Mouse (Mus musculus) CH12.LX (cell line): ENCODE measurements around the gene Cyp4x1. TPM values are rescaled to one million over a fixed set of nuclear protein-coding genes. Genes with fewer than 3 reads are reported as not detected.

ENCODE experiments used
- DNase-seq: peaks from one replicate; pipeline ENCODE4 v3.0.0-alpha.2; 2013; ENCODE audit errors: extremely low read depth
- H3K27ac ChIP-seq: 2 replicates; pipeline ENCODE4 v1.5.1; 2012; ENCODE audit warnings: low read depth, mild to moderate bottlenecking, control low read depth, moderate library complexity; ENCODE audit not compliant: insufficient read depth
- H3K27me3 ChIP-seq: replicated peaks from 2 replicates; pipeline ENCODE3; 2012; ENCODE audit warnings: inconsistent platforms
- H3K36me3 ChIP-seq, 2 experiments: replicated peaks in 1 of 2; 2 replicates each; pipeline versions ENCODE3 to v1.6.1; 2012; ENCODE audit warnings: inconsistent platforms in 1 of 2, low read length in 1 of 2, mild to moderate bottlenecking in 1 of 2, mixed read lengths in 1 of 2, moderate library complexity in 1 of 2; ENCODE audit not compliant: control insufficient read depth in 1 of 2, insufficient read depth in 1 of 2
- H3K4me1 ChIP-seq, 2 experiments: 2 replicates each; pipeline ENCODE4 v1.6.1; 2012; ENCODE audit warnings: inconsistent platforms in 1 of 2, moderate library complexity in 1 of 2; ENCODE audit not compliant: insufficient read depth in 2 of 2, control insufficient read depth in 1 of 2
- H3K4me2 ChIP-seq: 2 replicates; pipeline ENCODE4 v1.6.1; 2012; ENCODE audit warnings: low read depth, mild to moderate bottlenecking, control low read depth; ENCODE audit not compliant: poor library complexity, insufficient read depth, severe bottlenecking
- H3K4me3 ChIP-seq, 3 experiments: fragments of 150-350 bp in 1 of 3; sonication (generic) in 1 of 3; replicated peaks in 1 of 3; 2 replicates each; pipeline versions ENCODE3 to v1.5.1; 2011 to 2012; ENCODE audit warnings: low read depth in 2 of 3, low read length in 2 of 3, mild to moderate bottlenecking in 2 of 3, moderate library complexity in 2 of 3, control low read depth in 1 of 3, improper control_type of control experiment in 1 of 3, inconsistent platforms in 1 of 3, mixed read lengths in 1 of 3; ENCODE audit not compliant: poor library complexity in 1 of 3
- H3K79me2 ChIP-seq: replicated peaks from 2 replicates; pipeline ENCODE4 v1.6.1; 2012; ENCODE audit warnings: mild to moderate bottlenecking, moderate library complexity; ENCODE audit not compliant: control insufficient read depth, poor library complexity, insufficient read depth, severe bottlenecking; ENCODE audit errors: extremely low read depth
- H3K9ac ChIP-seq: 2 replicates; pipeline ENCODE4 v1.6.1; 2012; ENCODE audit warnings: low read depth, mild to moderate bottlenecking, control low read depth, moderate library complexity; ENCODE audit not compliant: insufficient read depth
- H3K9me3 ChIP-seq: replicated peaks from 2 replicates; pipeline ENCODE3; 2012; ENCODE audit warnings: low read length, inconsistent platforms, mixed read lengths
- CTCF ChIP-seq, 2 experiments: IDR thresholded peaks in 1 of 2; conservative IDR thresholded peaks in 1 of 2; 2 replicates each; pipeline ENCODE4 v1.5.1; 2011 to 2012; ENCODE audit warnings: low read depth in 2 of 2, low read length in 2 of 2, improper control_type of control experiment in 1 of 2, inconsistent platforms in 1 of 2, mild to moderate bottlenecking in 1 of 2, moderate library complexity in 1 of 2
- E2F4 ChIP-seq: IDR thresholded peaks from 2 replicates; pipeline ENCODE4 v1.6.1; 2011; ENCODE audit warnings: low read depth, low read length, improper control_type of control experiment; ENCODE audit not compliant: insufficient replicate concordance
- HCFC1 ChIP-seq: IDR thresholded peaks from 2 replicates; pipeline ENCODE4 v1.6.1; 2012; ENCODE audit warnings: low read depth, mild to moderate bottlenecking, inconsistent platforms, low read length, improper control_type of control experiment
- JUN ChIP-seq: IDR thresholded peaks from 2 replicates; pipeline ENCODE4 v1.6.1; 2011; ENCODE audit warnings: low read depth, mild to moderate bottlenecking, low read length, improper control_type of control experiment, moderate library complexity; ENCODE audit not compliant: insufficient read depth
- JUND ChIP-seq: conservative IDR thresholded peaks from 2 replicates; pipeline ENCODE4 v1.6.1; 2011; ENCODE audit warnings: low read depth, low read length, improper control_type of control experiment
- KAT2A ChIP-seq: IDR thresholded peaks from 2 replicates; pipeline ENCODE4 v1.6.1; 2012; ENCODE audit warnings: low read length, improper control_type of control experiment, inconsistent platforms; ENCODE audit not compliant: insufficient replicate concordance
- NELFE ChIP-seq: IDR thresholded peaks from 2 replicates; pipeline ENCODE4 v1.6.1; 2011; ENCODE audit warnings: low read depth, low read length, improper control_type of control experiment
- USF1 ChIP-seq: IDR thresholded peaks from 2 replicates; pipeline ENCODE4 v1.6.1; 2014; ENCODE audit warnings: low read depth, mild to moderate bottlenecking, inconsistent platforms, low read length, improper control_type of control experiment
- dilution Hi-C: fragments of 300-500 bp; cut with MboI; formaldehyde crosslinking; loops from 2 replicates; pipeline ENCODE4 v1.14.3; 2020; ENCODE audit warnings: low sequenced_read_pairs; ENCODE audit not compliant: extremely low pct_unique_long_range_greater_than_20kb, extremely low pct_ligation_motif_present
- in situ Hi-C: fragments of 300-500 bp; cut with MboI; formaldehyde crosslinking; loops from 3 replicates; pipeline ENCODE4 v1.14.3; 2019; ENCODE audit warnings: low sequenced_read_pairs, low pct_ligation_motif_present, low pct_unique_long_range_greater_than_20kb, mixed read lengths
- polyA plus RNA-seq: library from polyadenylated mRNA; unstranded; fragments of >175 nt; gene quantifications from 2 replicates; pipeline ENCODE4 v1.2.1, GENCODE M21; 2012; ENCODE audit warnings: low read depth; ENCODE audit not compliant: insufficient read length
- total RNA-seq, 2 experiments: library from RNA; depleted of rRNA; stranded (reverse); fragments of 300-350 nt in 1 of 2; fragments of >200 nt in 1 of 2; gene quantifications; 2 replicates each; pipeline ENCODE4 v1.2.3; 2012 to 2014

The Cyp4x1 gene
- total and polyA plus RNA-seq, 3 experiments = 0.07 TPM; not detected in 2

- H3K4me2 ChIP-seq = no peak overlapping the region
- no peaks in the 10 kb centered on the region for H3K36me3 ChIP-seq
- peaks cover 64% of the 10 kb centered on the region for H3K27me3 ChIP-seq
- in situ Hi-C loops = loop anchor here (25.0 kb wide), 1 partner anchor 412 kb away; no protein-coding TSS in a partner anchor
- H3K9ac ChIP-seq = no peak overlapping the region
- peaks cover 0 to 6% of the 10 kb centered on the region in 2 experiments; a peak in 3 of 4 replicates for H3K4me1 ChIP-seq
- no peak for TF ChIP-seq JUN
- TF ChIP-seq JUND = no peak
- no peak for TF ChIP-seq E2F4
- TF ChIP-seq USF1 = no peak
- no peak for TF ChIP-seq HCFC1
- TF ChIP-seq, all 38 proteins: peak for 0
- H3K4me3 ChIP-seq = no peak overlapping the region
- no peaks in the 10 kb centered on the region for H3K79me2 ChIP-seq
- dilution Hi-C loops = no loop called here
- no peak for DNase-seq
- no peaks in the 10 kb centered on the region for H3K9me3 ChIP-seq
- H3K27ac ChIP-seq = no peak overlapping the region
These were observed 59.3 kb downstream of the Cyp4x1 start for GRCm38 (mm10) chr4:115074789-115075188.

- H3K36me3 ChIP-seq = no peaks in the 10 kb centered on the region
- H3K4me2 ChIP-seq = no peak overlapping the region
- no peak overlapping the region for H3K9ac ChIP-seq
- H3K9me3 ChIP-seq = no peaks in the 10 kb centered on the region
- peaks cover 73% of the 10 kb centered on the region for H3K27me3 ChIP-seq
- H3K4me1 ChIP-seq = peaks cover 0 to 6% of the 10 kb centered on the region in 2 experiments; a peak in 3 of 4 replicates
- H3K79me2 ChIP-seq = no peaks in the 10 kb centered on the region
- in situ Hi-C loops = no loop called here
- TF ChIP-seq CTCF (conservative IDR thresholded peaks at IDR 0.05 in 1 of 2, IDR thresholded peaks at IDR 0.05 in 1 of 2; ENCODE audit: low read depth in 2 of 2, low read length in 2 of 2) (peak in 1 of 2 experiments; percentile 26; a peak in 1 of 4 replicates), E2F4 (no peak)
- H3K27ac ChIP-seq = no peak overlapping the region
- no peak for DNase-seq
- dilution Hi-C loops = no loop called here
- no peak overlapping the region for H3K4me3 ChIP-seq
These were observed 62.4 kb downstream of the Cyp4x1 start for GRCm38 (mm10) chr4:115071668-115072067.

GRCm38 (mm10) chr4:115063518-115064239, 70.4 kb downstream of the Cyp4x1 start:
- Histone ChIP-seq H3K27ac (no peak overlapping the region), H3K27me3 (peaks cover 87% of the 10 kb centered on the region), H3K4me2 (peak overlapping the region; percentile 98), H3K4me1 (peaks cover 2 to 4% of the 10 kb centered on the region in 2 experiments; a peak in 1 of 4 replicates), H3K9ac (no peak overlapping the region), H3K79me2 (no peaks in the 10 kb centered on the region), H3K9me3 (no peaks in the 10 kb centered on the region), H3K36me3 (no peaks in the 10 kb centered on the region), H3K4me3 (peak overlapping the region in 1 of 3 experiments; percentile 61)
- in situ Hi-C loops = no loop called here
- DNase-seq = no peak
- dilution Hi-C loops = no loop called here
- TF ChIP-seq KAT2A (no peak), NELFE (no peak)
- TF ChIP-seq, all 38 proteins: peak for 0
